ENCODE assay signal across 19 mouse cellular contexts in the genomic region with DNA sequence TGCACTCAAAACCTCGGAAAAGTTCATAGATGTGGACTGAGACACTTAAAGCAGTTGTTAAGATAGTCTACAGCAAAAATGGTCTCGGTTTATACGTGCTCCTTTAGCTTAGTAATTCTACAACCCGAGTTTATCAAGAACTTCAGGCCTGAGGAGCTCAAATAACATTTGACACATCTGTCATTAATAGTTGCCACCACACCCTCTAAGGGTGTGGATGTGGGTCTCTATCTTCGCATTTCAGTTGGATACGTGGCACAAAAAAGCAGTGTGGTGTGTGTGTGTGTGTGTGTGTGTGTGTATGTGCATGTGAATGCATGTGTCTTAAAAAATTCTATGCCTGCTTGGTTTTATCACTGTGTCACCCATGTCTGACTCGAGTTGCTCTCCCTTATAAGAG. TPM values are rescaled to one million over a fixed set of nuclear protein-coding genes. Genes with fewer than 3 reads are reported as not detected.
DNase-seq lines count a peak whose midpoint lies in the region; ATAC-seq and TF ChIP-seq lines count a peak whose summit lies in the region.
"Had no signal": no experiment of that assay in that cellular context is flagged by ENCODE, and none has a peak within 500 bp of the region (broad histone marks: within the 10 kb centered on the region; RNA-seq: fewer than 3 reads in every experiment).

No protein-coding gene starts in this region.

- ATAC-seq in intestine, embryonic 15.5 days, result peak; percentile 75; the same call in 1 of the 2 replicates
- no peak for ATAC-seq in intestine, postnatal 0 days
- peak; percentile 65 for ATAC-seq in erythroblast, adult 5-6 weeks (replicated peaks; ENCODE audit: low FRiP score, poor library complexity, severe bottlenecking)
- peak; percentile 85 for ATAC-seq in liver, embryonic 13.5 days (ENCODE audit: low read depth)
- peak; percentile 87 for ATAC-seq in stomach, embryonic 15.5 days (ENCODE audit: insufficient read depth, low FRiP score, low read depth)
- ATAC-seq: hindbrain, postnatal 0 days; midbrain, embryonic 16.5 days had no signal

- H3K27ac ChIP-seq in intestine, embryonic 15.5 days, result no peak overlapping the region
- no peak overlapping the region for H3K27ac ChIP-seq in intestine, postnatal 0 days (ENCODE audit: low read depth, low read length)
- H3K27ac ChIP-seq in liver, embryonic 13.5 days, result peak overlapping the region; percentile 99
- H3K27ac ChIP-seq in stomach, embryonic 15.5 days, result no peak overlapping the region
- H3K27ac ChIP-seq: forebrain, embryonic 12.5 days; heart, embryonic 15.5 days; hindbrain, postnatal 0 days; neural tube, embryonic 15.5 days had no signal

- no peak for TF ChIP-seq CTCF in intestine, postnatal 0 days (IDR thresholded peaks at IDR 0.05; ENCODE audit: low read depth)

- H3K4me3 ChIP-seq in intestine, embryonic 15.5 days (replicated peaks), result no peak overlapping the region
- H3K4me3 ChIP-seq in intestine, postnatal 0 days (ENCODE audit: low read depth, low read length), result no peak overlapping the region
- H3K4me3 ChIP-seq in liver, embryonic 13.5 days (replicated peaks), result no peak overlapping the region
- H3K4me3 ChIP-seq in stomach, embryonic 15.5 days (replicated peaks), result no peak overlapping the region
- H3K4me3 ChIP-seq: forebrain, embryonic 12.5 days; heart, embryonic 15.5 days; neural tube, embryonic 15.5 days had no signal

- no peaks in the 10 kb centered on the region for H3K36me3 ChIP-seq in intestine, embryonic 15.5 days
- no peaks in the 10 kb centered on the region for H3K36me3 ChIP-seq in intestine, postnatal 0 days (ENCODE audit: control insufficient read depth, insufficient read depth)
- H3K36me3 ChIP-seq in liver, embryonic 13.5 days, result no peaks in the 10 kb centered on the region
- no peaks in the 10 kb centered on the region for H3K36me3 ChIP-seq in stomach, embryonic 15.5 days
- H3K36me3 ChIP-seq: forebrain, embryonic 12.5 days; heart, embryonic 15.5 days; neural tube, embryonic 15.5 days had no signal

- H3K4me1 ChIP-seq in intestine, embryonic 15.5 days (replicated peaks), result no peaks in the 10 kb centered on the region
- no peaks in the 10 kb centered on the region for H3K4me1 ChIP-seq in intestine, postnatal 0 days (replicated peaks; ENCODE audit: control insufficient read depth, insufficient read depth, low read length)
- peaks cover 76% of the 10 kb centered on the region for H3K4me1 ChIP-seq in liver, embryonic 13.5 days (replicated peaks)
- no peaks in the 10 kb centered on the region for H3K4me1 ChIP-seq in stomach, embryonic 15.5 days
- H3K4me1 ChIP-seq: forebrain, embryonic 12.5 days; neural tube, embryonic 15.5 days had no signal

- 78% methylated on average over 7 of the region's 7 CpGs for WGBS in intestine, embryonic 15.5 days
- 76% methylated on average over 7 of the region's 7 CpGs for WGBS in intestine, postnatal 0 days
- WGBS in liver, embryonic 13.5 days (ENCODE audit: insufficient replicate concordance), result 16% methylated on average over 7 of the region's 7 CpGs
- WGBS in stomach, embryonic 15.5 days, result 63% methylated on average over 7 of the region's 7 CpGs

- no peak overlapping the region for H3K9ac ChIP-seq in intestine, embryonic 15.5 days
- no peak overlapping the region for H3K9ac ChIP-seq in intestine, postnatal 0 days (ENCODE audit: low read depth, low read length)
- H3K9ac ChIP-seq in liver, embryonic 13.5 days, result peak overlapping the region; percentile 73
- no peak overlapping the region for H3K9ac ChIP-seq in stomach, embryonic 15.5 days
- H3K9ac ChIP-seq: forebrain, embryonic 12.5 days; heart, embryonic 15.5 days; neural tube, embryonic 15.5 days had no signal

- peak; percentile 65 for DNase-seq in liver, embryonic 13.5 days
- no peak for DNase-seq in B cell, adult 2 months
- no peak for DNase-seq in thymus, postnatal 0 days (ENCODE audit: low spot score)
- DNase-seq in cerebellum, postnatal 4 days (ENCODE audit: low spot score in 2 of 2), result no peak
- DNase-seq: cerebellum, adult 9-10 months; kidney, adult 8-10 months; kidney, postnatal 25 days; left cerebral cortex, postnatal 4 days; right cerebral cortex, postnatal 4 days; thymus, postnatal 36 days had no signal

- no peaks in the 10 kb centered on the region for H3K9me3 ChIP-seq in intestine, embryonic 15.5 days
- no peaks in the 10 kb centered on the region for H3K9me3 ChIP-seq in intestine, postnatal 0 days (ENCODE audit: control insufficient read depth)
- H3K9me3 ChIP-seq in liver, embryonic 13.5 days (replicated peaks), result no peaks in the 10 kb centered on the region
- no peaks in the 10 kb centered on the region for H3K9me3 ChIP-seq in stomach, embryonic 15.5 days
- H3K9me3 ChIP-seq: forebrain, embryonic 12.5 days; heart, embryonic 15.5 days; neural tube, embryonic 15.5 days had no signal

- no peaks in the 10 kb centered on the region for H3K27me3 ChIP-seq in intestine, embryonic 15.5 days (replicated peaks)
- H3K27me3 ChIP-seq in intestine, postnatal 0 days (replicated peaks; ENCODE audit: control insufficient read depth, insufficient read depth, low read length), result no peaks in the 10 kb centered on the region
- H3K27me3 ChIP-seq in liver, embryonic 13.5 days, result no peaks in the 10 kb centered on the region
- H3K27me3 ChIP-seq in stomach, embryonic 15.5 days (replicated peaks), result no peaks in the 10 kb centered on the region
- H3K27me3 ChIP-seq: forebrain, embryonic 12.5 days; heart, embryonic 15.5 days; neural tube, embryonic 15.5 days had no signal

- no peak overlapping the region for H3K4me2 ChIP-seq in intestine, embryonic 15.5 days (replicated peaks)
- no peak overlapping the region for H3K4me2 ChIP-seq in intestine, postnatal 0 days (replicated peaks; ENCODE audit: low read depth)
- H3K4me2 ChIP-seq in liver, embryonic 13.5 days, result peak overlapping the region; percentile 48
- H3K4me2 ChIP-seq in stomach, embryonic 15.5 days, result no peak overlapping the region
- H3K4me2 ChIP-seq: forebrain, embryonic 12.5 days; heart, embryonic 15.5 days; neural tube, embryonic 15.5 days had no signal

RNA-seq across cellular contexts. Expression of a gene that starts 23.4 kb away (rescaled TPM):
- 79.0 and 85.0 TPM in 2 replicates for polyA plus RNA-seq in intestine, embryonic 15.5 days (2015; fragmentation: Nextera tagmentation; extraction: Ambion mirVana)
- 98.2 and 113 TPM in 2 replicates for polyA plus RNA-seq in intestine, postnatal 0 days (2015; fragmentation: Nextera tagmentation; extraction: Ambion mirVana)
- total RNA-seq in erythroblast, adult 5-6 weeks (2015; ENCODE audit: low replicate concordance), result 738 and 836 TPM in 2 replicates
- 851 and 940 TPM in 2 replicates for total RNA-seq in erythroblast, adult 5-6 weeks (2017; ENCODE audit: low replicate concordance)
- 301 and 344 TPM in 2 replicates for polyA plus RNA-seq in liver, embryonic 13.5 days (2015; fragmentation: Nextera tagmentation; extraction: Ambion mirVana)
- 90.4 and 103 TPM in 2 replicates for polyA plus RNA-seq in stomach, embryonic 15.5 days (2015; fragmentation: Nextera tagmentation; extraction: Ambion mirVana)
- 354 and 407 TPM in 2 replicates for polyA plus RNA-seq in thymus, postnatal 0 days (2015; fragmentation: Nextera tagmentation; extraction: Ambion mirVana)
